Mouse (Mus musculus) colon, adult 2 months (tissue): Measurements from ENCODE around the gene Slc7a7. TPM values are rescaled to one million over a fixed set of nuclear protein-coding genes. Genes with fewer than 3 reads are reported as not detected.

ENCODE experiments used
- polyA plus RNA-seq: library from polyadenylated mRNA; depleted of rRNA; stranded (reverse); fragments of >200 nt; gene quantifications from 2 replicates; pipeline ENCODE4 v1.2.3, GENCODE M21; 2012; rRNA removed

The Slc7a7 gene
- polyA plus RNA-seq: 33.9 and 48.9 TPM in 2 replicates

DNA sequence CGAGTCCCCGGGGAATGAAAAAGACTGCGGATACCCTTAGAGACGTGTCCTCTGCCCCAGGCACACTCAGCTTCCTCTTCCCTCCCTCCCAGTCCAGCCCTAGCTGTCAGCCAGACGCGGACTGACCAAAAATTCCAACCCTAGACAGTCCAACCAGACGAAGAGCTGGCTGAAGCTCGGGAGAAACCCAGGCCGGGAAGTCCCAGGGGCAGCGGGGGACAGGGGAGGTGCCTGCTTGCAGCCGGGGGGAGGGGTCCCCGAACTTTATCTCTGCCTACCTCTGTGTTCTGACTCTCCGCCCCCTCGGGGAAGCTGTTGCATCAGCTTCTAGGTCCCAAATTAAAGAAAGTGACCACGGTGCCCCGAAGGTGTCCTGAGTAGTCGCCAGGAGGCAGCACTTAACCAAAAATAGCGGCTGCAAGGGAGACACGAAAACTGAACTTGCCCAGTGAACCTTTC, at the start of gene Slc7a7:
Gene Slc7a7 (minus strand): TSS at position 158 of the 459 bp plus-strand sequence.

DNA sequence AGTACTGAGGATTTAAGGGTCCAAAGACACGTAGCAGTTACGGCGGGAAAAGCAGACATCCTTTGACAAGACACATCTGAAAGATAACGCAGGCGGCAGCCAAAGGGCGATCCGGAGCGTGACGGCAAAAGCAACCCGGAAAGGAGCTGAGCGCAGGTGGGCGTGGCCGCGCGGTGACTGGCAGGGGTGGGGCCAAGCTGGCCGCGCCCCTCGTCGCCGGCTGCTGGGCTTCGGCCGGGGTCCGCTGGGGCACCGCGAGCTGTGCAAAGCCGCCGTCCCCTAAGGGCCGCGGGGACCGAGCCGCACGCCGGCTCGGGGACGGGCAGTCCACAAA, 46.3 kb upstream of the Slc7a7 start, which contains the start of gene Lrp10:
Gene Lrp10 (plus strand): TSS at position 179 of the 334 bp plus-strand sequence.

DNA sequence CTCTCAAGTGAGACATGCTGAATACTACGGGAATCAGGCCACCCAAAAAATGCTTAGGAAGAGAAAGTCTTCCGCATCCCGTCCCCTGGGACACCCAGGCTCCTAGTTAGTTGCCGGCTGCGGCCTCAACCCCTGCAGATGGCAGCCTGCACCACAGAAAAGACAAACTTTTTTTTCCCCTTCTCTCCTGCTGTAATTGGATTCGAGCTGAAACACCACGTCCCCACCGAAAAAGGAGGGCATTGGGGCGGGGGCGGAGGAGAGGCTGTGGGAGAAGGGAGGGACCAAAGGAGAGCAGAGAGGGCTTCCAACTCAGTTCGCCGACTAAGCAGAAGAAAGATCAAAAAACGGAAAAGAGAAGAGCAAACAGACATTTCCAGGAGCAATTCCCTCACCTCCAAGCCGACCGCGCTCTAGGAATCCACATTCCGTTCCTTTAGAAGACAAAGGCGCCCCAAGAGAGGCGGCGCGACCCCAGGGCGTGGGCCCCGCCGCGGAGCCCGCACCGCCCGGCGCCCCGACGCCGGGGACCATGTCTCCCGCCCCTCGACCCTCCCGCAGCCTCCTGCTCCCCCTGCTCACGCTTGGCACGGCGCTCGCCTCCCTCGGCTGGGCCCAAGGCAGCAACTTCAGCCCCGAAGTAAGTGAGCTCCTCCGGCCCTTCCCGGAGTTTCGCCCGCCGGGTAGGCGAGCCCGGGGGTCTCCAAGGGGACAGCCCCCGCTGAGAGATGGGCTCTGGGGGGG, 13.9 kb upstream of the Slc7a7 start, which contains the start of gene Mmp14:
Gene Mmp14 (plus strand): TSS at position 279 of the 744 bp plus-strand sequence.

DNA sequence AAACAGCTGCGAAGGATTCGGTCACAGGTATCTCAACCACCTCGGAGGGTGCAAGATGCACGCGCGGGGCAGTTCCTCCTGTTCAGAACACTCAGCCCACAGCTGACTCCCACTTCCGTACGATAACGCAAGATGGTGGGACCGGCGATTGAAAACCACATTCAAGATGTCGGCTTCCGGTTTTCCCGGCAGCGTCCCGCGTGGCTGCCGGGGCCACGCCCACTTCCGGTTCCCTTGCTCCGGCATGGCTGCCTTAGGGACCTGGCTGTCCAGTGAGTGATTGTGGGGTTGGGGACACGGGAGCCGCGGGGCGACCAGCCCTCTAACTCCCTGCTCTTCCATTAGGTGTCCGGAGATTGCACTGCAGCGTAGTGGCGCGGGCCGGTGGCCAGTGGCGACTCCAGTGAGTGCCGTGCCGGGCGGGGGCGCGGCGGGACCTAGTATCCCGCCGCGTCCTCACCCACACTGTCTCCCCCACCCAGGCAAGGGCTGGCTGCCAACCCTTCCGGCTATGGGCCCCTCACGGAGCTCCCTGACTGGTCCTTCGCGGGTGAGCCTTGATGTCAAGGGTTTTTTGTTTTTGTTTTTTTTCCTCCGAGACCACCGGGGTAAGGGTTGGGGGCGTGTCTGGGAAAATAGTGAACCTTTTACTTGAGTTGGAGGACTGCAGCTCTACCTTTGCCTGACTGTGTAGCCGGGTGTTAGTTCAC, 9.3 kb upstream of the Slc7a7 start, which contains the start of gene Mrpl52:
Gene Mrpl52 (plus strand): TSS at position 221 of the 710 bp plus-strand sequence.

DNA sequence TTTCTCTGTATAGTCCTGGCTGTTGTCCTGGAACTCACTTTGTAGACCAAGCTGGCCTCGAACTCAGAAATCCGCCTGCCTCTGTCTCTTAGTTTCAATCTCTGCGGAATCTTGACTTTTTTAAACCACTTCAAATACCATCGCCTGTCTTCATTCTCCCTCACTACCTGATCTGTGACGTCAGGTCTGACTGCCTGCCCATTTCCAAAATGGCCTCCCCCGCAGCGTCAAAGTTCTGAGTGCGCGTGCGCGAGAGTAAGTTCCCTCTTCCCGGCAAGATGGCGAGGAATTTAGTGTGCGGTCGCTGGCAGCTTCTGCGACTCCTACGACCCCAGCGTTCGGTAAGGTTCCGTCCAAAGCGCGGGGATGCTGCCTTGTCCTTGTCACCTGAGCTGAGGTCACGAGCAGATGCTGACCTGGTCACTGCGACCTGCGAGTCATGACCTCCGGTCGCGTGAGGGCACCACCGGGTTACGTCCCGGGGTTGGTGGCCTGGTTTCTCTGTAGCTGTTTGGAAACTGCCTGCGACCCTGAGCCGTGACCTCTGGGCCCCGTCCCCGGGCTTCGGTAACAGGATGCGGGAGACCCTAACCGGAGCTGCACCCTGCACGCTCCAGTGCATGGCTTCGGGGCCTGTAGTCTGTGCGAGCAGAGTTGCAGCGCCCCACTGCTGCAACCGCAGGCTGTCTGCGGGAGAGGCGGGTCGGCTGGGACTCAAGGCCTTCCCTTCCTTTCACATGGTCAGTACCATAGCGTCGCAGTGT, 56.8 kb downstream of the Slc7a7 start, which contains the start of gene Oxa1l:
Gene Oxa1l (plus strand): TSS at position 258 of the 764 bp plus-strand sequence.

Other genes with a start within 250 kb of the Slc7a7 start
- 495 and 769 TPM in 2 replicates for gene Dad1, start 163.7 kb downstream of the Slc7a7 start, polyA plus RNA-seq
- gene Abhd4, start 163.6 kb downstream of the Slc7a7 start, polyA plus RNA-seq: 46.9 and 47.4 TPM in 2 replicates
- gene Olfr49, start 132.8 kb downstream of the Slc7a7 start, polyA plus RNA-seq: not detected in 2 replicates
- 136 and 180 TPM in 2 replicates for gene Oxa1l, start 56.9 kb downstream of the Slc7a7 start, polyA plus RNA-seq
- 504 and 1,130 TPM in 2 replicates for gene Mrpl52, start 9.1 kb upstream of the Slc7a7 start, polyA plus RNA-seq
- gene Mmp14, start 13.8 kb upstream of the Slc7a7 start, polyA plus RNA-seq: 181 and 186 TPM in 2 replicates
- 344 and 402 TPM in 2 replicates for gene Lrp10, start 46.4 kb upstream of the Slc7a7 start, polyA plus RNA-seq
- 1.7 and 2.3 TPM in 2 replicates for gene Rem2, start 58.3 kb upstream of the Slc7a7 start, polyA plus RNA-seq
- gene Prmt5, start 99.7 kb upstream of the Slc7a7 start, polyA plus RNA-seq: 17.0 and 41.7 TPM in 2 replicates
- gene Haus4, start 136.8 kb upstream of the Slc7a7 start, polyA plus RNA-seq: 10.7 and 13.6 TPM in 2 replicates
- 5.9 and 6.3 TPM in 2 replicates for gene Ajuba, start 159.8 kb upstream of the Slc7a7 start, polyA plus RNA-seq
- gene 4931414P19Rik, start 188.2 kb upstream of the Slc7a7 start, polyA plus RNA-seq: 7.2 and 8.1 TPM in 2 replicates
- gene Psmb5, start 200.2 kb upstream of the Slc7a7 start, polyA plus RNA-seq: 180 and 204 TPM in 2 replicates
- not detected in 2 replicates for gene Psmb11, start 203.7 kb upstream of the Slc7a7 start, polyA plus RNA-seq
- not detected in 2 replicates for gene Gm17606, start 223.2 kb upstream of the Slc7a7 start, polyA plus RNA-seq
- gene Cdh24, start 223.6 kb upstream of the Slc7a7 start, polyA plus RNA-seq: 6.4 and 7.6 TPM in 2 replicates